Mouse (Mus musculus) kidney, postnatal 25 days (tissue): ENCODE results near the gene Atp6v0e.
A peak's percentile ranks its signal among the peaks of the same experiment; 100 is the strongest.

ENCODE experiments used
- DNase-seq, 2 experiments: peaks; one replicate each; pipeline ENCODE4 v3.0.0; 2021; ENCODE audit warnings: mixed read lengths in 2 of 2

The Atp6v0e gene

DNA sequence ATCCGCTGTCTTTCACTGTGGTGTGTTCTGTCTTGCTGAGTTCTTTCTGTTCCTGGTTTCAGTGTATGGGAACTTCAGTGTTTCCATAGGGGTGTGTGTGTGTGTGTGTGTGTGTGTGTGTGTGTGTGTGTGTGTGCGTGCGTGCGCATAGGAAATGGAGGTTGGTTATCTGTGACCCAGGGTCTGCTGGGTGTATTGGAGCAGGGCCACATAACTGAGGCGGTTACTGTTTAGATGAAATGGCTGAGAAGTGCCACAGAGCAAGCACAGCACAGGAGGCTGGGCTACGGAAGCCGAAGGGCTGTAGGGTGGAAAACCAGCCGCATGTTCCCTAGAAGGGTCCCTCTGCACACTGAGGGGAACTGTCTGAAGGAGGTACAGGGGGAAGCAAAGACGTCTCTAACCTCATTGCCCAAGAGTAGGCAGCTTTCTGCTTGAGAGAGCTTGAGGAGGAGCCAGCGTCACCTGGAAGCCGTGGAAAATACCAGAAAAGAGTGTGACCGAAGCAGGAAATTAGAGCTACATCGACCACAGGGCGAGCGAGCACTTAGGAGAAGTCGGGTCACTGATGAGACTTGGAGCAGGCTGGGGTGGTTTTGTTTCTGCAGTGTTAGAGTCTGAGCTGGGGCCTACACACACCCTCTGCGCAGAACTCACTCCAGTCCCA, 23.4 kb downstream of the Atp6v0e start:
- peak in 1 of 2 experiments; percentile 40 for DNase-seq

GRCm38 (mm10) chr17:26688795-26689735, 26.0 kb downstream of the Atp6v0e start:
- DNase-seq, result no peak

GRCm38 (mm10) chr17:26689810-26690209, 26.8 kb downstream of the Atp6v0e start:
- no peak for DNase-seq

DNA sequence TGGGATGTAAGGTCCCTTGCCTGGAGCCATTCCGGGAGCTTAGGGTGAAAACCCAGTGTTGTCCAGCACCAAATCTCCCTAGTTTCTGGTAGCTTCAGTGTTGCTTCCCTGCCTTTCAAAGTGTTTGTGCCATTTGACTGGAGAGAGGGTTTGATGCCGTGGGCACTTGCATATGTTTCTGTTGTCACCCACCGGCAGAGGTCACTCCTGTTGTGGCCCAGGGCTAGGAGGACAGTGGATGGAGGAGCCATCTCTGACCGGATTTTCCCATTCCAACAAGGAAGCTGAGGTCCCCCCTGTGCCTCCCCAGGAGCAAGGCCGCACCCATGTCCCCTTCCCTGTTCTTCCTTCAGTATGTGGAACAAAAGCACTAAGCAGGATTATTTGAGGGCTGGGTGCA, 27.2 kb downstream of the Atp6v0e start:
- no peak for DNase-seq

DNA sequence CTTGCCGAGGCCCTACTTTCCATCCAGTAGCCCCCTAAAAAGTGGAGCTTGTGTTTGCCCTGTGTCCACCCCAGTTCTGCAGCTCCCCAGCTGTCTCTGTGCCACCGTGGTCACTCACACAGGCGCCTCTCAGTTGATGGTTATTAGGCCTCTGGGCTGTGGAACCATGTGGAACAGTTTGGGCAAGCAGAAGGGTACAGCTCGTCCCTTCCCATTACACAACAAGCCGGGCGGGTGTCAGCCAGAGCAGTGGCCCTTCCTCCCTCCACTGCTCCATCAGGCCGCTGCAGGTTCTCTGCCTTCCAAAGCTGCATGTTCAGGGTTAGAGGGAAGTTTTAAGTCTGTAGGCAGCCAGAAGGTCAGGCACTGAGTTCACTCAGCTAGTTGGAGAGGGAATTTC, 28.1 kb downstream of the Atp6v0e start:
- peak; percentile 23 to 83 for DNase-seq

DNA sequence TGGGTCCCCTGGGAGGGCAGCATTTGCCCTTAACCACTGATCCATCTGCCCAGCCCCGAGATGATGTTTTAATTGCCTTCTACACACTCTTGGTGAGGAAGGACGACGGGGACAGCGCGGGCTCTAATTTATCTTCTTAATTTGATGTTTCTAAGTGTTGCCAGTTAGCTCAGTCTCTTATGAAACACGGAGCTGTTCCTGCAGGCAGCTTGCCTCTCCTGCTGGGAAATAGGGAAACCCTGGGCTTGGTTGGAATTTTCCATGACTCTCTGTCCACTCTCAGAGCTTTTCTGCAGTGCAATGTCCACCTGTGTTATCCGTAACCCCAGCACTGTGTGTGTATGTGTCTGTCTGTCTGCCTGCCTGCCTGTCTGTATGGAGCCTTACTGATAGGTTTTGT, 30.4 kb downstream of the Atp6v0e start:
- DNase-seq, result no peak

DNA sequence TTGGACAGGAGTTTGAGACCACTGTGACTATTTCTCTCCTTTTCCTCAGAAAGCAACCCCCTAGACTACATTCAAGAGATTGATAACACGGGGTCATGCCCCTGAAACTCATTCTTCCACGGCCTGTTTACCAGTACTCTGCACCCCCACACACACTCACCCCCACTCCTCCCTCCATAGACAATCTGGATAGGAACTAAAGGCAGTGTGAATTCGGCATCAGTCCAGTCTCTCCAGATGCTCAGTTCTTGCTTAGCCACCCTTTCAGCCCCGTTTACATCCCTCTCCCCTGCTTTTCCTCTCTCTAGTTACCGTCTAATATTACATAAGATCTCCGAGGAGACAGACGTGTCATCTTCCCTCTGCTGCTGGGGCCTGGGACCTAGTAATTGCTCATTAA, 31.1 kb downstream of the Atp6v0e start:
- no peak for DNase-seq

DNA sequence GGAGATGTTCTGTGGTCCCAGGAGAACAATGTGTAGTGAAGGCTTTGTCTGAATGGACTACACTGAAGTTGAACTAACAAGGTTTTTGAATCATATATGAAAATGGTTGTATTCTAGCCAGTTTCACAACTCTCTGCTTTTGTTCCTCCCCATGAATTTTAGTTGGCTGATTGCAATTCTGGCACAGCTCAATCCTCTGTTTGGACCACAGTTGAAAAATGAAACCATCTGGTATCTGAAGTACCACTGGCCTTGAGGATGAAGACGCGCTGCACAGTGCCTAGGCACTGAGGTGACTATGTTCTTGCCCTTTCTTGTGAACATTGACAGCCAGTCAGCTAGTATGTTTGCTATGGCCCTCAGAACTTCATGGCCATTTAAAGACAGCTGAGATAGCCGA, 32.2 kb downstream of the Atp6v0e start:
- DNase-seq, result no peak

DNA sequence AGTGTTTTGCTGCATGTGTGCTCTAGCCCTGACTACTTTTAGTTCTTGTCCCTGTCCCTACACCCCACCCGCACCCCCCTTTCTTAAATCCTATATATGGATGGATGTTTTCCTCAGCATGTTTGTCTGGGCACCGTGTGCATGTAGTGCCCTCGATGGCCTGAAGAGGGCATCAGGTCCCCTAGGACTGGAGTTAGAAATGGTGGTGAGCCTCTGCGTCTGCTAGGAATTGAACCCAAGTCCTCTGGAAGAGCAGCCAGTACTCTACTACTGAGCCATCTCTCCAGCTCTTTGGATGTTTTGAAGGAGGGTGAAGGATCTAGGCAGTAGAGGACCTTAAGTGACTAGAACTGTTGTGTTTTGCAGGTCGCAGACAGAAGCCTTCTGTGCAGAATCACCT, 35.8 kb downstream of the Atp6v0e start:
- DNase-seq, result no peak

- DNase-seq, result peak; percentile 51 to 67
Measured at GRCm38 (mm10) chr17:26699819-26700616, 37.0 kb downstream of the Atp6v0e start.

- DNase-seq, result no peak
Measured at GRCm38 (mm10) chr17:26701565-26701964, 38.5 kb downstream of the Atp6v0e start.

DNA sequence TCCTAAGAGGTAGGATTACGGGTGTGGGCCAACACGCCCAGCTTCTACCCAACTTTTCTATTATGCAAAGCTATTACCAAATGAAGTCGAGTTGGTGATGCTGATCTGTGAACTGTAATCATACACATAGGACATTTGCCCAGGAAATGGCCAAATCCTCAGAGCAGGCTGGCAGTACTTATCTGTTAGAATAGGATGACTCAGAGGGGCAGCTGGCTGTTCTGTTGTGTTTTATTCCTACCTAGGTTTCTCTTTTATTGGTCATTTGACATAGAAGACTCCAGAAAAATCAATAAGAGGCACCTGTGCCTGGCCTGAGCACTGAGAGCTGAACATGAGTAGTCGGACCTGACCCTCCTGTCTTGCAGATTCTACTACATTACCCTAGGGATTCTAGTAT, 39.6 kb downstream of the Atp6v0e start:
- DNase-seq, result no peak

- no peak for DNase-seq
Measured at GRCm38 (mm10) chr17:26703671-26704070, 40.6 kb downstream of the Atp6v0e start.

DNA sequence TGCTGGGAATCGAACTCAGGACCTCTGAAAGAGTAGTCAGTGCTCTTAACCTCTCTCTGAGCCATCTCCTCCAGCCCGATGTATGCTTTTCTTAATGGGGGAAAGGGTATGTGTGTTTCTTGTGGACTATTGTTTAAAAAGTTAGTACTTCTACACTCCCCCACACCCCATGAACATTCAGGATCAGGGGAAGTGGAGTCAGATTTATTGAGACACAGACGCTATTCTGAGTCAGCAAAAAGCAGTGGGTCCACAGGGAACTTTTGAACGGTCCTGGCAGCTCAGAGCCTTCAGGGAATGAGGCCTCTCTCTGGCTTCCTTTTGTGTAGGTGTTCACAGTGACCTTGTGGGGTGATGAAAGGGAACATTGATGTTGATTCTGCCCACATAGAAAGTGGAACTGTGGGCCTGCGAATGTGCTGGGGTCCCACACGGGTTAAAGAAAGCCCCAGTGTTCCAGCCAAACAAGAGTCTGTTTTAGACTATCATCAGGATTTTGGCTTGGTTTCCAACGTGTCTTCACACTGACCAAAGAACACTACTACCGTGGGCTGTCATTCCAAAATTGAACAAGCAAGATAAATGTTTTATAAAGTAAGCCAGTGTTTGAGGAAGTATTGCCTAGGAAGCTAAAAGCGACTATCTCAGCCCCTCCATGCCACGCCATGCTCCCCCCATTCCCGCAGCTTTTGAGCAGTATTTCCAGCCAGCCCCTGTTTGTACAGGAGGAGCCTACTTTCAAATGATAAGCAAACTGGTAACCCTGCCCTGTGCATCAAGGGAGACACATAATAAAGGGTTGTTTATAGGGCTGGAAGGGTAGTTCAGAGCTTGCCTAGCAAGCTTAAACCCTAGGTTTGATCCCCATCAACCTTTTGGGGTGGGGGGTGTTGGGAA, 42.7 kb downstream of the Atp6v0e start:
- no peak for DNase-seq

DNA sequence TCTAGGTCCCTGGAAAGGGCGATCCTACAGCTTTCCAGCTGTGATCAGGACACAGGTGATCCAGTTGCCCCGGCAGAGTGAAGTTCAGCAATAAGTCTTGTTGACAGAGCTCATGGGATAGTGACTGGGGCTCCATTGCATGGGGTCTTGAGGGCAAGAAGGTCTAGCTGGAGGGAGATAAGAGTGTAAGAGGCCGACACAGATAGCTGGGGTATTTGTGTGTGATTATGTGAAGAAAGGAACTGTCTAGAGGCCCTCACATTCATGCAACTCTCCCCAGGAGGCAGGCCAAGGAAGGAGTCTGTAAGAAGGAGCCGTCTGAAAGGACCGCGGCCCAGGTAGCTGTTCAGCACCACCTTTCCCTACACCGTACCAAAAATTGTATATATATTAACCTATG, 44.0 kb downstream of the Atp6v0e start:
- no peak for DNase-seq

DNA sequence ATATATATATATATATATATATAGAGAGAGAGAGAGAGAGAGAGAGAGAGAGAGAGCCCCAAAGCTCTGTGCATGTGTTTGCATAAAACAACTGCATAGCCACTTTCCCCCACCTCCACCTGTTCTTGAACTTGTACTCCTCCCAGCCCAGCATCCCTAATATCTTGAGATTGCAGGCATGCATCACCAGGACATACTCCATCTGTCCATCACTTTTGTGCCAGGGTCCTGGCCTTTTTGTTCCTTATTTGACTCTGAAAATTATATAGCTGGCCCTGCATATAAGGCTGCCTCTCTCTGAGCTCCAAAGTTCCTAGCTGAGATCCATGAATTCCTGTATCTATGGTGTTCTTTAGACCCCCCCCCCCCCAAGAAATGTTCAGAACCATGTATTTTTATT, 45.5 kb downstream of the Atp6v0e start:
- DNase-seq, result no peak

DNA sequence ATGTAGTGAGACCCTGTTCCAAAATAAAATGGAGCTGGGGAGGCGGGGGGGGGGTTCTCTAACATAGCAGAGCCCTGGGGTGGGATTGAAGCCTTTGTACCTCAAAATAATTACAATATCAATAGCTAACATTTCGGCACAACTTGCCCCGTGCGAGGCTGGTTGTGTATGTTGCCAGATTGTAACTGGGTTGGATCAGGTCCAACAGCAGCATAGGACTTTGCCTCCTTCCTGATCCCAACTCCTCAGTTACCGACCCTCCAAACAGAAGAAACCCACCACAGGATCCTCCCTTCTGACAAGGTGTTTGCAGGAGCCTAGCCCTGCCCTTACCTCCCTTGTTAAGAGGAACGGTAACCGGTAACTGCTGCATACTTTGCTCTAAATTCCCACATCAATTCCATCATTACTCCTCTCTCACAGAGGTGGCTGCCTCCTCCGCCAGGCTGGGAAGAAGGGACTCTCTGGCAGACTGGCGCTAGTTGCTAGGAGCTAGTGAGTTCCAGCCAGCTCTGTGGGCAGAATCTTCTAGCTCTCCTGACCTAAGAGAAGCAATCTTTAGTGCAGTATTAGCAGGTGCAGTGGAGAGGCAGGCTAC, 46.1 kb downstream of the Atp6v0e start:
- DNase-seq, result no peak

GRCm38 (mm10) chr17:26710049-26710448, 47.0 kb downstream of the Atp6v0e start:
- DNase-seq, result no peak

DNA sequence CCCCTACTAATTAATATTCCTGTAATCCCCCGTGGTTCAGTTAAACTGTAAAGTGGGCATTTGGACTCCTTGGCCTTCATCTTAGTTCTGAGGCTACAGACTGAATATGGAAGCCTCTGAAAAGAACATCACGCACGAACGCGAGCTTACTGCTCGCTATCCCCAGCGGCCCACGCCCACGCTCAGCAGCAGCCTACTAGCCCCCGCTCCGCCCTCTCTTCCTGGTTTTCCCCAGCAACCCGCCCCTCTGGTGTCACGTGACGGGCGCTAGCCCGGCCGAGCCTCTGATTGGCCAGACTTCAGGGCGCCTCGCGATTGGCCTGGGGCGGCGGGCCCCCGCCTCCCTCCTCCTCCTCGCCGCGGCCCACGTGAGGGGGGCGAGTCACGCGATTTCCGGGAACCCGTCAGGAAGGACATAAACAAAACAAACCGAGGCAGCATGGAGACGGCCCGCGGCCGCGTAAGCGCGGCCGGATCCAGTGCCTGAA, 52.3 kb downstream of the Atp6v0e start, which contains the start of gene Crebrf:
Crebrf (plus strand) TSS at position 380 of the 488 bp plus-strand sequence.
- peak; percentile 98 to 99 for DNase-seq

DNA sequence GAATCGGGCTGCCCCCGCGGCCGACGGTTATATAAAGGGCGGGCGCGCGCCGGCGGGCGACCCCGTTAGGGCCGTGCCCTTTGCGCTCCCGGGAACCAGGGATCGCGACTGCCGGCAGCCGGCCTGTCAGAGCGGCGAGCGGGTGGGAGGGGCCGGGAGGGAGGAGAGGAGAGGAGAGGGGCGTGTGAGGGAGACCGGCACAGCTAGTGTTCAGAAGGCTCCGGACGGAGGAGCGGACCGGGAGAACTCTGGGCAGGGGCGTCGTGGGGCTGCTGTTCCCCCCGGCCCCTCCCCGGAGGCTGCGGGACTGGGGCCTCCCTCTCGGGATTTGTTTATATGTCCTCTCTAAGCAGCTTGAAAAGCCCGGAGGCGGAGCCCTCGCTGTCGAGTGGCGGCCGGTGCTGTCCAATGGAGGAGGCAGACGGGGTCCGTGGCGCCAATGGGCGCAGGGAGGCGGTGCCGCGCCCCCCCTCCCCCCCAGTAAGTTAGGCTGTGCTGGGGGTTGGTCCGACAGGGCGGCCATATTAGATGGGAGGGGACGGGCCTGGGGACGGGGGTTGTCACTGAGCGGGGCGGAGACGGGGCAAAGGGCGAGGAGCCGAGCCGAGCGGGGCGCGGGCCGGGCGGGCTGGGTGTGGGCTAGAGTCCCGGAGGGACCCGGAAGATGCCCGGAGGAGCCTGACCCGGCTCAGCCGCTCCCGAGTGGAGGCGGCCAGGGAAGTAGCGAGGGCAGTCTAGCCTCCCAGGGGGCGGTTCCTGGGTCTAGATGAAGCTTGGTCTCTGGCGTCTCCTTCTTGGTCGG, 53.1 kb downstream of the Atp6v0e start:
- DNase-seq, result peak; percentile 96 to 99

- no peak for DNase-seq
Measured at GRCm38 (mm10) chr17:26717868-26718267, 54.8 kb downstream of the Atp6v0e start.
